Mouse (Mus musculus) megakaryocyte, embryonic 14.5 days (primary cell): Measurements from ENCODE around the gene Mthfs. TPM values are rescaled to one million over a fixed set of nuclear protein-coding genes. Genes with fewer than 3 reads are reported as not detected.
"Not testable (repeated sequence)": the region's sequence is repeated elsewhere in the genome, so short reads cannot be mapped to it uniquely, and the experiment has no call there.

Experiments used
- H3K27me3 ChIP-seq: replicated peaks from 2 replicates; pipeline ENCODE3; 2012; ENCODE audit warnings: inconsistent platforms
- H3K36me3 ChIP-seq: replicated peaks from 2 replicates; pipeline ENCODE3; 2012; ENCODE audit warnings: low read length, inconsistent platforms, mixed read lengths
- H3K4me1 ChIP-seq: 2 replicates; pipeline ENCODE4 v1.6.1; 2012; ENCODE audit warnings: inconsistent platforms
- H3K4me3 ChIP-seq: replicated peaks from 2 replicates; pipeline ENCODE3; 2012; ENCODE audit warnings: moderate library complexity, mild to moderate bottlenecking, inconsistent platforms
- H3K9me3 ChIP-seq: 2 replicates; pipeline ENCODE4 v1.6.1; 2012; ENCODE audit warnings: inconsistent platforms
- FLI1 ChIP-seq: IDR thresholded peaks from 2 replicates; pipeline ENCODE4 v1.6.1; 2012; ENCODE audit warnings: low read length, inconsistent platforms, mixed read lengths
- GATA1 ChIP-seq: IDR thresholded peaks from 3 replicates; pipeline ENCODE4 v1.6.1; 2012; ENCODE audit warnings: mixed read lengths, low read length, inconsistent platforms, borderline replicate concordance
- polyA plus RNA-seq: library from polyadenylated mRNA; stranded (reverse); fragments of >175 nt; gene quantifications from 2 replicates; pipeline ENCODE4 v1.2.3, GENCODE M21; 2012; ENCODE audit warnings: low replicate concordance; ENCODE audit not compliant: insufficient read depth

Gene Mthfs
- polyA plus RNA-seq, 1 experiment, result 6.5 TPM

DNA sequence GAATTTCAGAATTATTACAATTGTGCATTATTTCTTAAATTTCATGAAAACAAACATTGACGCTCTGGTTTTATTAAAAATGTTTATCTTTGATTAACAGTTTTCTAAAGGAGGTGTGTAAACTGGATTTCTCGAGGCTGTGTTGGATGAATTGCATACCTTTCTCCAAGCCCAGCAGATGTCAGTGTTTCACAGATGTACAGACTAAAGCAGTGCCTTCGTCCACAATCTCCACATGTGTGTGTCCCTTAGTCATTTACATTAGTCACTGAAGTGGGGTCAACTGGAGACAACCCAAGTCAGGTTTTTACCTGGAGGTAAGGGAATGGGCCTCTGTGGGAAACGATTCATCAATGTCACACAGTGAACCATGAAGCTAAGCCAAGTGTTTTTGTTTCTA is 15.6 kb downstream of the Mthfs start:
- no peaks in the 10 kb centered on the region for H3K27me3 ChIP-seq
- H3K9me3 ChIP-seq, result no peaks in the 10 kb centered on the region
- no peaks in the 10 kb centered on the region for H3K4me1 ChIP-seq
- TF ChIP-seq FLI1 (no peak), GATA1 (no peak)
- no peak overlapping the region for H3K4me3 ChIP-seq
- no peaks in the 10 kb centered on the region for H3K36me3 ChIP-seq

DNA sequence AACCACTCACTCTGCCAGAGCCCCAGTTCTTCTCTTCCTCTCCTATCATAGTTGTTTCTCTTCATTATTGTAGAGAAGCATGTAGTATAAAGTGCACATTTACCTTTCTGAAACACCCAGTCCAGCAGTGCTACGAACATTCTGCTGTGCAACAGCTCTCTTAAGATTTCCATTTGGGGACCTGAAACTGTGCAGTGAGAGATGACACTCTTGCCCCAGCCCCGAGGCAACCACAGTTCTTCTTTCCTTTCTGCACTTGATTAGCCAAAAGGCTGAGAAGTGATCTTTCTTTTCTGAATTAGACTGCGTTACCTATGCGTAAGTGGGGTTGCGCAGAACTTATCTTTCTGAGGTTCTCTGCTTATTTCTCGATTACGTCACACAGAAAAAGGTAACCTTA is 17.6 kb downstream of the Mthfs start:
- Histone ChIP-seq H3K36me3 (no peaks in the 10 kb centered on the region), H3K27me3 (no peaks in the 10 kb centered on the region), H3K9me3 (no peaks in the 10 kb centered on the region), H3K4me3 (no peak overlapping the region), H3K4me1 (no peaks in the 10 kb centered on the region)
- TF ChIP-seq GATA1, result no peak
- TF ChIP-seq FLI1, result no peak

GRCm38 (mm10) chr9:89230897-89231497 is 20.5 kb downstream of the Mthfs start:
- not testable (repeated sequence) for H3K36me3 ChIP-seq, H3K4me1 ChIP-seq, H3K27me3 ChIP-seq, H3K9me3 ChIP-seq, H3K4me3 ChIP-seq

DNA sequence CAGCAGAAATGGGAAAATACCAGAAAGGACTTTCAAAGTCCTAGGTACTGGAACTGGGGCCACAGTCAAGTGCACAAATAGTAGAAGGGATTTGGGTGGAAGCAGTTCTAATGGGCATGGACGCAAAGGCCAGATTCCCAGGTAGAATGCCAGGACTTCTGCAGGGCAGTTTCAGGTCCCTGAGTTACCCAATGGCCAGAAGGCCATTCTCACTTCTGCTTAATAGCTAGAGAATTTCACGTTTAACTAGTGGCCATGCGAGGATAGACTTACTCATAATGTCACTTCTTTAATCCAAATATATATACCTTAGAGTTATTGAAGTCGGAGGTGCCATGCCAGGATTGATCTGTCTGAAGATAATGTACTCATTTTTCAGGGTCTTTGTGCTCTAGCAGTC is 26.7 kb downstream of the Mthfs start:
- not testable (repeated sequence) for H3K36me3 ChIP-seq, H3K9me3 ChIP-seq, H3K27me3 ChIP-seq, H3K4me1 ChIP-seq, H3K4me3 ChIP-seq

GRCm38 (mm10) chr9:89238976-89239505 is 28.6 kb downstream of the Mthfs start:
- not testable (repeated sequence) for H3K4me1 ChIP-seq

GRCm38 (mm10) chr9:89240516-89241019 is 30.1 kb downstream of the Mthfs start:
- H3K4me1 ChIP-seq, H3K27me3 ChIP-seq, H3K36me3 ChIP-seq, H3K4me3 ChIP-seq, H3K9me3 ChIP-seq: not testable (repeated sequence)

More at GRCm38 (mm10) chr9:89238976-89239505, 28.6 kb downstream of the Mthfs start:
- not testable (repeated sequence) for H3K9me3 ChIP-seq, H3K36me3 ChIP-seq, H3K4me3 ChIP-seq, H3K27me3 ChIP-seq

GRCm38 (mm10) chr9:89253400-89253799 is 42.9 kb downstream of the Mthfs start:
- peaks cover 19% of the 10 kb centered on the region for H3K4me1 ChIP-seq
- H3K36me3 ChIP-seq, result no peaks in the 10 kb centered on the region
- H3K27me3 ChIP-seq, result peaks cover 2% of the 10 kb centered on the region
- H3K9me3 ChIP-seq, result peaks cover 11% of the 10 kb centered on the region
- H3K4me3 ChIP-seq, result no peak overlapping the region
- TF ChIP-seq GATA1 (no peak), FLI1 (no peak)

DNA sequence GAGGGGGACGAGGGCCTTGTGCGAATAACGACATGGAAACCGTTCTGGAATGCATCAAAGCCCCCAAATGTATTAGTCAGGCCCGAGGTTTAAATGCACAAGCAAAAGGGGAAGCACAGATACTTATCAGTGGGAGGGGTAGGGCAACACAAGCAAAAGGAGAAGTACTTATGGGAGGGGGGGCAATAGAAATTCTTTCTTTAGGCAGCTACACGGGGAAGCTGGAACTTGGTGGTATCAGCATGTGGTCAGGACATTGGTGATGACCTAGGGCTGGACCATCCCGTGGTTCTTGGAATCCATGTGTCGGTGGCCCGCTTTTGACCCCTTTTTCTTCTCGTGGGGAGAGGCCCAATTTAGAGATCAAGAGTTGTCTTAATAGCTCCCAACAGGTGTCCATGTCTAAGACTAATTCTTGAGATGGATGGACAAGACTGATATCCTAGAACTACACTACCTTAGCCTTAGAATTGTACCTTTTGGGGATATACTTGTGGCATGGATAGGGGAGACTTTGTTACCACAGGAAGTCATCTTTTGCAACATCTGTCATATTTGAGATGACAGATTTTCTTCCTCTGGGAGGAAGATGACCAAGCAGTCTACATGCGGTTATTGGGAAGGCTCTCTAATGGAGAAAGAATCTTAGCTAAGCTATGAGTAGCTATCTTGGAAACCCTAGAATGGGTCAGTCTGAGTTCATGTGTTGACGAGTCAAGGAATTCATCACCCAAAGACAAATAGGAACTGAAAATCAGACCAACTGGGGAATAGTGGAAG is 46.3 kb downstream of the Mthfs start:
- no peak for TF ChIP-seq GATA1
- TF ChIP-seq FLI1, result no peak
- Histone ChIP-seq H3K4me3 (no peak overlapping the region), H3K27me3 (peaks cover 2% of the 10 kb centered on the region), H3K36me3 (no peaks in the 10 kb centered on the region), H3K4me1 (peaks cover 15% of the 10 kb centered on the region), H3K9me3 (no peaks in the 10 kb centered on the region; the same call in 1 of the 2 replicates)

- no peak for TF ChIP-seq GATA1
- TF ChIP-seq FLI1, result no peak
- Histone ChIP-seq H3K4me3 (no peak overlapping the region), H3K36me3 (no peaks in the 10 kb centered on the region), H3K27me3 (no peaks in the 10 kb centered on the region), H3K4me1 (no peaks in the 10 kb centered on the region), H3K9me3 (peaks cover 14% of the 10 kb centered on the region)
Observed at GRCm38 (mm10) chr9:89263968-89264367, 53.5 kb downstream of the Mthfs start.

DNA sequence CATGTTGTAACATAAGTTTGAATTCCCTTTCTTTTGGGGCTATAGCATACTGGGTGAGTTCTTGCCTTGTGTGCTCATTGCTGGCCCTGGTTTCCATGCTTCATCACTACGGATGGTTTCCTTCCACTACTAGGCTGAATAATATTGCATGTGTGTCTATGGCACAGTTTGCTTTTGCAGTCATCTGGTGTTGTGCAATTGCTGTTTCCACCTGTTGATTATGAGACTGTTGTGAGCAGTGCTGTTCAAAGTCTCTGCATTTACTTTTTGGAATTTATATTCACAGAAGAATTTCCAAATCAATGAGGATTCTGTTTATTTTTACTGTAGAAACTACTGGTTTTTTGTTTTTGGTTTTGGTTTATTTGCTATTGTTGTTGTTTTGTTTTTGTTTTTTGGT is 54.1 kb downstream of the Mthfs start:
- H3K4me3 ChIP-seq, result no peak overlapping the region
- TF ChIP-seq FLI1 (no peak), GATA1 (no peak)

More for the DNA sequence above, 54.1 kb downstream of the Mthfs start:
- no peaks in the 10 kb centered on the region for H3K36me3 ChIP-seq
- peaks cover 20% of the 10 kb centered on the region for H3K9me3 ChIP-seq
- no peaks in the 10 kb centered on the region for H3K4me1 ChIP-seq
- no peaks in the 10 kb centered on the region for H3K27me3 ChIP-seq
